Comparison of ENCODE assay signal across 23 mouse cellular contexts in genomic region chr4:127349560-127350300, GRCm38 (mm10). TPM values are rescaled to one million over a fixed set of nuclear protein-coding genes. Genes with fewer than 3 reads are reported as not detected.
"Had no signal": no experiment of that assay in that cellular context is flagged by ENCODE, and none has a peak within 500 bp of the region (broad histone marks: within the 10 kb centered on the region; RNA-seq: fewer than 3 reads in every experiment).

No protein-coding gene starts in this region.

- H3K36me3 ChIP-seq: limb, embryonic 10.5 days; liver, embryonic 15.5 days; midbrain, embryonic 10.5 days; neural tube, embryonic 12.5 days; stomach, embryonic 15.5 days had no signal

- H3K27me3 ChIP-seq: liver, embryonic 15.5 days; neural tube, embryonic 12.5 days; stomach, embryonic 15.5 days had no signal

- H3K4me3 ChIP-seq: layer of hippocampus, adult 2 months; limb, embryonic 10.5 days; liver, embryonic 15.5 days; midbrain, embryonic 10.5 days; neural tube, embryonic 12.5 days; stomach, embryonic 15.5 days had no signal

- H3K4me1 ChIP-seq: liver, embryonic 15.5 days; neural tube, embryonic 12.5 days had no signal

- DNase-seq: kidney, postnatal 10 days; kidney, postnatal 4 days; lung, adult 2 months; lung, postnatal 36 days; midbrain, embryonic 14.5 days; retina, postnatal 1 day; right cerebral cortex, postnatal 4 days; spleen, adult 18-20 months; thymus, adult 2 months; thymus, postnatal 36 days had no signal

- H3K27ac ChIP-seq: layer of hippocampus, adult 2 months; limb, embryonic 10.5 days; liver, embryonic 15.5 days; midbrain, embryonic 10.5 days; neural tube, embryonic 12.5 days; stomach, embryonic 15.5 days had no signal

RNA-seq across cellular contexts. Expression of gene Gjb4, which starts 4.2 kb away (rescaled TPM):
- total RNA-seq: layer of hippocampus, adult 2 months; layer of hippocampus, postnatal 10 days; left cerebral cortex, adult 18-20 months; left cerebral cortex, postnatal 14 days; megakaryocyte progenitor cell, adult 5-6 weeks; neutrophil, adult 5-6 weeks had no signal
- polyA plus RNA-seq: limb, embryonic 10.5 days; liver, embryonic 11.5 days; liver, embryonic 15.5 days; midbrain, embryonic 14.5 days; neural tube, embryonic 12.5 days; testis, adult 2 months had no signal

RNA-seq across cellular contexts. Expression of gene Gjb5, which starts 8.3 kb away (rescaled TPM):
- total RNA-seq: layer of hippocampus, adult 2 months; layer of hippocampus, postnatal 10 days; left cerebral cortex, adult 18-20 months; left cerebral cortex, postnatal 14 days; megakaryocyte progenitor cell, adult 5-6 weeks; neutrophil, adult 5-6 weeks had no signal
- polyA plus RNA-seq: midbrain, embryonic 14.5 days had no signal

RNA-seq across cellular contexts. Expression of gene Gjb3, which starts 19.1 kb away (rescaled TPM):
- total RNA-seq: neutrophil, adult 5-6 weeks had no signal

RNA-seq across cellular contexts. Expression of gene Gja4, which starts 35.9 kb away (rescaled TPM):
- total RNA-seq: megakaryocyte progenitor cell, adult 5-6 weeks; neutrophil, adult 5-6 weeks had no signal
